15 mouse cellular contexts compared by ENCODE assay signal in the genomic region with DNA sequence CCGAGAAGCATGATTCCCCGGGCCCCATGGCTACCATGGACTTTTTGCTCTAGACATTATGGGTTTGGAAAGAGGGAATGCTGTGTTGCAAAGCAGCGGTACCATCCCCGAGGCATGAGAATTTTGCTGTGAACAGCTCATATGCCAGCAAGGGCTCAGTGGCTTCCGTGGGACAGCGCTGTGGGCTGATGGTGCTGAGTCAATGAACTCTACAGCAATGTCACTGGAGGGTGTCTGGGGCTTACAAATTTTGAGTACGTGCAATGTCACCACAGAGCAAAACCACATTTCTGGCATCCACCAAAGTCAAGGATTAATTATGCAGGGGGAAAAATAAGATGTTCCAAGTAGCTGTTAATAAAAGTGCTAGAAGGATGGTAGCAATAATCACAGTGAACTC.
"Had no signal": no experiment of that assay in that cellular context is flagged by ENCODE, and none has a peak within 500 bp of the region (broad histone marks: within the 10 kb centered on the region; RNA-seq: fewer than 3 reads in every experiment).

No protein-coding gene starts in this region.

- H3K27ac ChIP-seq: kidney, embryonic 15.5 days; left cerebral cortex, adult 2 months; limb, embryonic 12.5 days; liver, embryonic 13.5 days; midbrain, embryonic 10.5 days; neural tube, embryonic 13.5 days; stomach, embryonic 15.5 days had no signal

- H3K4me3 ChIP-seq: kidney, embryonic 15.5 days; left cerebral cortex, adult 2 months; limb, embryonic 12.5 days; liver, embryonic 13.5 days; midbrain, embryonic 10.5 days; neural tube, embryonic 13.5 days; stomach, embryonic 15.5 days had no signal

- H3K9me3 ChIP-seq: kidney, embryonic 15.5 days; limb, embryonic 12.5 days; liver, embryonic 13.5 days; midbrain, embryonic 10.5 days; neural tube, embryonic 13.5 days; stomach, embryonic 15.5 days had no signal

- H3K4me2 ChIP-seq: kidney, embryonic 15.5 days; limb, embryonic 12.5 days; liver, embryonic 13.5 days; neural tube, embryonic 13.5 days; stomach, embryonic 15.5 days had no signal

- H3K27me3 ChIP-seq: kidney, embryonic 15.5 days; limb, embryonic 12.5 days; liver, embryonic 13.5 days; neural tube, embryonic 13.5 days; stomach, embryonic 15.5 days had no signal

- ATAC-seq: liver, postnatal 0 days had no signal

- H3K9ac ChIP-seq: kidney, embryonic 15.5 days; limb, embryonic 12.5 days; liver, embryonic 13.5 days; liver, postnatal 0 days; neural tube, embryonic 13.5 days; stomach, embryonic 15.5 days had no signal

- DNase-seq: kidney, adult 2 months; kidney, postnatal 14 days; liver; liver, embryonic 13.5 days; liver, postnatal 0 days; midbrain, embryonic 14.5 days; retina, postnatal 1 day; thymus, adult 2 months; thymus, postnatal 25 days had no signal

- H3K36me3 ChIP-seq: kidney, embryonic 15.5 days; limb, embryonic 12.5 days; liver, embryonic 13.5 days; midbrain, embryonic 10.5 days; neural tube, embryonic 13.5 days; stomach, embryonic 15.5 days had no signal
